Mouse (Mus musculus) ES-Bruce4 (cell line): ENCODE measurements around the gene Syngr3.

ENCODE experiments used
- CTCF ChIP-seq: IDR thresholded peaks from one replicate; pipeline ENCODE4 v1.8.1; 2011; ENCODE audit warnings: low read depth, low read length
- POLR2A ChIP-seq: IDR thresholded peaks from one replicate; pipeline ENCODE4 v1.8.1; 2011; ENCODE audit warnings: low read length; ENCODE audit not compliant: insufficient read depth

- no peak for TF ChIP-seq CTCF
- no peak for TF ChIP-seq POLR2A
These were observed 45.6 kb downstream of the Syngr3 start for GRCm38 (mm10) chr17:24644030-24644715.
